Mouse (Mus musculus): ENCODE results near the gene Fam84b. TPM values are rescaled to one million over a fixed set of nuclear protein-coding genes. Genes with fewer than 3 reads are reported as not detected.
A peak's percentile ranks its signal among the peaks of the same experiment; 100 is the strongest.

The Fam84b gene
- polyA plus RNA-seq, 1 experiment from 2014 or later = 5.9 TPM

DNA sequence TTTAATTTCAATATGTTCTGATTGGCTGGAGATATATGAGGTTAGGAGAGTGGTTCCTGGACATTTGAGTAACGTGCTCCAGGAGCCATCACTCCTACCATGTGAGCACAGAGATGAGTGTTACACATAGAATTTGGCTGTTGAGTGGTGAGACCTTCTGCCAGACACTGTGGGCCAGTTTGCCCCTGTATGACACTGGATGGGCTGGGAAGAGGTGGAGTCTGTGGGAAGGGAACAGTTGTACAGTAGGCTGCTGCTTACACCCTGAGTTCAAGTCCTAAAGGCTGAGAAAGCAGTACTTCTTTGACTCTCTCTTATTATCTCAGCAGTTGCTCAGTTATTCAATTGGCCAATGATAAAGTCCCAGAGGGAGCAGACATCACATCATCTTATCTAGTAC, 27.4 kb downstream of the Fam84b start:
- H3K27me3 ChIP-seq = 0 out of 2 replicates have a peak, but pooled peaks cover 2% of the 10 kb centered on the region
- H3K9me3 ChIP-seq = no peaks in the 10 kb centered on the region
- no peak for ATAC-seq (ENCODE audit: insufficient number of reproducible peaks, insufficient read depth, low FRiP score, low TSS enrichment, low read depth)
- H3K36me3 ChIP-seq = no peaks in the 10 kb centered on the region
- 61% methylated on average over 1 of the region's 1 CpGs for WGBS
- H3K4me1 ChIP-seq (replicated peaks) = peaks cover 20% of the 10 kb centered on the region
- no peak overlapping the region for H3K4me2 ChIP-seq
- no peak overlapping the region for H3K4me3 ChIP-seq (replicated peaks)
- no peak overlapping the region for H3K9ac ChIP-seq (replicated peaks)
- H3K27ac ChIP-seq = no peak overlapping the region

GRCm38 (mm10) chr15:60824751-60825227, 28.8 kb downstream of the Fam84b start:
- WGBS = under 1% methylated on average over 32 of the region's 32 CpGs
- ATAC-seq (ENCODE audit: insufficient number of reproducible peaks, insufficient read depth, low FRiP score, low TSS enrichment, low read depth) = peak; percentile 80
- Histone ChIP-seq H3K4me1 (replicated peaks) (peaks cover 25% of the 10 kb centered on the region), H3K9me3 (no peaks in the 10 kb centered on the region), H3K36me3 (no peaks in the 10 kb centered on the region), H3K27me3 (0 out of 2 replicates have a peak, but pooled peaks cover 2% of the 10 kb centered on the region), H3K9ac (replicated peaks) (peak overlapping the region; percentile 71), H3K4me2 (peak overlapping the region; percentile 98), H3K27ac (peak overlapping the region; percentile 77), H3K4me3 (replicated peaks) (peak overlapping the region; percentile 68)

DNA sequence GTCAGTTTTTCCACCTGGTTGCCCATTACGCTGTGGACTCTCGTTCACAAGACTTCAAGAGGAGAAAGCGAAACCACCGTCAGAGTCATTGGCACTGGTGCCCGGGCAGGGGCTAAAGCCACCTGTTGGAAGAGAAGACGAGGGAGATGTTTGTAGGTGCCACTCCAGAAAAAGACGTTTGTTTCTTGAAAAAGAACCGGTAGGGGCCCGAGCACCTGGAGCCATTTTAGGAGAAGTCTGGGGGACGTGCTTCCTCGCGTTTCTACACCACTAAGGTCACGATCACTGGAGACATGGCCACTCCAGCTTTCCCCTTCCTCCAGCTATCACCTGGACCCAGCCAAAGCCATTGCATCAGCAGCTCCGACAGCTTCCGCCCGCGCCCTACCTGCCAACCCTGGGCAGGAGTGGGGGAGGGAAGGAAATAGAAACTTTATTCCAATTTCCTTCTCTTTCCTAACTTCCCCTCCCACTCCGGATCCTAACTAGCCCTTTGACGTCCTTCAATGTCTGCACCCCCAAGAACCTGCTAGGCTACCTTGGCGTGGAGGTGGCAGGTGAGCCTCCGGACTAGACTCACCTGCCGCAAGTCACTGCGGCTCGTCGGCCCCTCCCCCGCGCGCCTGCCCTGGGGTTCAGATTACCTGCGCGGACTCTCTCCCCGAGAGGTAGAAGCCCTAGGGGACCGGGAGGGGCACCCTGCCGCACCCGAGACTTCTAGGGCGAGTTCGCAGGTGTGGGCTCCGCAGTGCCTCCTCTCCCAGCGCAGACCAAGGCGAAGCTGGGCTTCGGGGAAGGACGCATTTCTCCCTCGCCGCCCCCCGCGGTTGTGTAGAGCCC, 29.5 kb downstream of the Fam84b start:
- Histone ChIP-seq H3K4me3 (replicated peaks) (peak overlapping the region; percentile 68), H3K4me1 (replicated peaks) (peaks cover 25% of the 10 kb centered on the region), H3K4me2 (peak overlapping the region; percentile 98), H3K36me3 (no peaks in the 10 kb centered on the region), H3K27me3 (0 out of 2 replicates have a peak, but pooled peaks cover 2% of the 10 kb centered on the region), H3K9ac (replicated peaks) (peak overlapping the region; percentile 71), H3K9me3 (no peaks in the 10 kb centered on the region), H3K27ac (peak overlapping the region; percentile 77)
- ATAC-seq (ENCODE audit: insufficient number of reproducible peaks, insufficient read depth, low FRiP score, low TSS enrichment, low read depth) = peak; percentile 21; the same call in 1 of the 2 replicates
- under 1% methylated on average over 45 of the region's 45 CpGs for WGBS

DNA sequence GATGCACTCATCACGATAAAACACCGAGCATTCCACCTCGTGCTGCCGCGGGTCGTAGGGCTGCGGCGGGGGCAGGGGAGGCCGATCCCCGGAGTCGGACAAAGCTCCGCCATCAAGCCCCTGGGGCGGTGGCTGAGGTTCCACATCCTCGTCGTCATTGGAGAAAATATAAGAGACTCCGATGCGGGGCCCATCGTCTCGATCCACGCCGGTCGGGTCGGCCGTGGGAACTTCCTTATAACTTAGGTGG, 30.0 kb downstream of the Fam84b start:
- H3K4me3 ChIP-seq (replicated peaks) = peak overlapping the region; percentile 68
- H3K9ac ChIP-seq (replicated peaks) = peak overlapping the region; percentile 71
- H3K9me3 ChIP-seq = no peaks in the 10 kb centered on the region
- H3K36me3 ChIP-seq = no peaks in the 10 kb centered on the region
- no peak for ATAC-seq (ENCODE audit: insufficient number of reproducible peaks, insufficient read depth, low FRiP score, low TSS enrichment, low read depth)
- H3K4me2 ChIP-seq = peak overlapping the region; percentile 98
- WGBS = under 1% methylated on average over 24 of the region's 24 CpGs
- peak overlapping the region; percentile 86 for H3K27ac ChIP-seq
- peaks cover 25% of the 10 kb centered on the region for H3K4me1 ChIP-seq (replicated peaks)
- H3K27me3 ChIP-seq = 0 out of 2 replicates have a peak, but pooled peaks cover 2% of the 10 kb centered on the region

GRCm38 (mm10) chr15:60822803-60823619, 30.6 kb downstream of the Fam84b start:
- under 1% methylated on average over 68 of the region's 68 CpGs for WGBS
- peak overlapping the region; percentile 98 for H3K4me2 ChIP-seq
- no peaks in the 10 kb centered on the region for H3K9me3 ChIP-seq
- H3K27ac ChIP-seq = peak overlapping the region; percentile 86
- H3K27me3 ChIP-seq = 0 out of 2 replicates have a peak, but pooled peaks cover 2% of the 10 kb centered on the region
- peaks cover 25% of the 10 kb centered on the region for H3K4me1 ChIP-seq (replicated peaks)
- peak overlapping the region; percentile 68 for H3K4me3 ChIP-seq (replicated peaks)
- ATAC-seq (ENCODE audit: insufficient number of reproducible peaks, insufficient read depth, low FRiP score, low TSS enrichment, low read depth) = peak; percentile 77
- no peaks in the 10 kb centered on the region for H3K36me3 ChIP-seq
- H3K9ac ChIP-seq (replicated peaks) = peak overlapping the region; percentile 71

DNA sequence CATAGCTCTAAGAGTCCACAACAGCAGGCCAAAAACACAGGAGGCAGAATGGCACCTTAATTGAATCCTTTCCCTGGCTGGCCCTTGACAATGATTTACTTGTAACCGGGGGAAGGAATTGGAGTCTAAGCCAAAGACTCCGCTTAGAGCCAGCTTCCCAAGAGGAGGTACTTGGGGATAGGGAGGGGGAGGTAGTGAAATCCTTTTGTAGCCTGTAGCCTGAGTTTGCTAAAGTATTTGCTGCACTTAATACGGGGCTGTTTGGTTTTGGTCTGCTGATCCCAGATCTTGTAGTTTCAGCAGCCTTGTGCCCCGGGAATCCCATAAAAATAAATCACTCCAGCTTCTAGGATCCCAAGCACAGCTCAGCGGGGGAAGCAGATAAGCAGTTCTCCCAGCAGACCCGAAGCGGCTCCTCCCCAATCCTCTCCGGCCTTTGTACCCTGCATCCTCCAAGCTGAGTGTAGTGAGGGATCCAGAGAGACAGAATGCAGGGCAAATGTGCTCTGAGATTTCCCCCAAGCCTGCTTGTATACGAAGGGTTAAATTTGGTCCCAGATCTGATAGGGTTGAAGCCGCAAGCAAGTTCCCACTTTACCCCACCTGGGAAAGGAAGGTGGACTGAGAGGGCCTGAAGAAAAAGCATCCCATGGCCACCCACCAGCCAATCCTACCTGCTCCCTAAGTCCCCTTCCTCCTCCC, 31.3 kb downstream of the Fam84b start:
- peak overlapping the region; percentile 71 for H3K9ac ChIP-seq (replicated peaks)
- 0 out of 2 replicates have a peak, but pooled peaks cover 2% of the 10 kb centered on the region for H3K27me3 ChIP-seq
- H3K4me2 ChIP-seq = peak overlapping the region; percentile 98
- H3K27ac ChIP-seq = peak overlapping the region; percentile 86
- 4% methylated on average over 10 of the region's 10 CpGs for WGBS
- H3K4me3 ChIP-seq (replicated peaks) = peak overlapping the region; percentile 68
- peaks cover 25% of the 10 kb centered on the region for H3K4me1 ChIP-seq (replicated peaks)
- no peaks in the 10 kb centered on the region for H3K36me3 ChIP-seq
- H3K9me3 ChIP-seq = no peaks in the 10 kb centered on the region
- peak; percentile 30 for ATAC-seq (ENCODE audit: insufficient number of reproducible peaks, insufficient read depth, low FRiP score, low TSS enrichment, low read depth)

- WGBS = 85% methylated on average over 1 of the region's 1 CpGs
These were observed 35.1 kb downstream of the Fam84b start for GRCm38 (mm10) chr15:60818500-60818899.

DNA sequence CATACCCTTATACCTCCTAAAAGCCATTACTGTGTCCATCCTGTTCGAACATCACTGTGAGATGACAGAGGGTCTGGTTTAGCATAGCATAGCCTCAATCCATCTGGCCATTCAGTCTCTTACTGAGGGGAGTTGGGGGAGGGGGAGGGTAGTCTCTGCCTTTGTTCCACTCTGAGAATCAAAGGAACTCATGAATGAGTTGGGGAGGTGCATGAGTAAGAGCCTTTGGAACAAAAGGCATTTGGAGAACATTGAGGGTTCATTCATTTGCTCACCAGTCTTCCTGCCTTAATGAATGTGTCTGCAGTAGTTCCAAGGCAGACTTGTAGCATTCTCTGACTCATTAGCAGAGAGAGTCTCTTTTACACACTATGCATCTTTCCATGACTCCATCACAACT, 37.1 kb downstream of the Fam84b start:
- H3K9ac ChIP-seq (replicated peaks) = no peak overlapping the region
- no peaks in the 10 kb centered on the region for H3K9me3 ChIP-seq
- no peak for ATAC-seq (ENCODE audit: insufficient number of reproducible peaks, insufficient read depth, low FRiP score, low TSS enrichment, low read depth)
- H3K4me2 ChIP-seq = no peak overlapping the region
- H3K4me1 ChIP-seq (replicated peaks) = peaks cover 8% of the 10 kb centered on the region
- 66% methylated on average over 1 of the region's 1 CpGs for WGBS
- no peaks in the 10 kb centered on the region for H3K27me3 ChIP-seq
- H3K4me3 ChIP-seq (replicated peaks) = no peak overlapping the region
- H3K27ac ChIP-seq = no peak overlapping the region
- H3K36me3 ChIP-seq = no peaks in the 10 kb centered on the region

More at GRCm38 (mm10) chr15:60818500-60818899, 35.1 kb downstream of the Fam84b start:
- no peak overlapping the region for H3K27ac ChIP-seq
- no peak overlapping the region for H3K4me2 ChIP-seq
- H3K4me3 ChIP-seq (replicated peaks) = no peak overlapping the region
- no peak overlapping the region for H3K9ac ChIP-seq (replicated peaks)
- no peaks in the 10 kb centered on the region for H3K36me3 ChIP-seq
- H3K4me1 ChIP-seq (replicated peaks) = peaks cover 20% of the 10 kb centered on the region
- H3K9me3 ChIP-seq = no peaks in the 10 kb centered on the region
- ATAC-seq (ENCODE audit: insufficient number of reproducible peaks, insufficient read depth, low FRiP score, low TSS enrichment, low read depth) = no peak
- no peaks in the 10 kb centered on the region for H3K27me3 ChIP-seq

GRCm38 (mm10) chr15:60814542-60814941, 39.0 kb downstream of the Fam84b start:
- H3K27ac ChIP-seq = no peak overlapping the region
- no peak overlapping the region for H3K4me3 ChIP-seq (replicated peaks)
- H3K27me3 ChIP-seq = no peaks in the 10 kb centered on the region
- H3K4me1 ChIP-seq (replicated peaks) = no peaks in the 10 kb centered on the region
- no peak for ATAC-seq (ENCODE audit: insufficient number of reproducible peaks, insufficient read depth, low FRiP score, low TSS enrichment, low read depth)
- 79% methylated on average over 3 of the region's 3 CpGs for WGBS
- no peaks in the 10 kb centered on the region for H3K36me3 ChIP-seq
- H3K9ac ChIP-seq (replicated peaks) = no peak overlapping the region
- H3K9me3 ChIP-seq = no peaks in the 10 kb centered on the region
- H3K4me2 ChIP-seq = no peak overlapping the region

DNA sequence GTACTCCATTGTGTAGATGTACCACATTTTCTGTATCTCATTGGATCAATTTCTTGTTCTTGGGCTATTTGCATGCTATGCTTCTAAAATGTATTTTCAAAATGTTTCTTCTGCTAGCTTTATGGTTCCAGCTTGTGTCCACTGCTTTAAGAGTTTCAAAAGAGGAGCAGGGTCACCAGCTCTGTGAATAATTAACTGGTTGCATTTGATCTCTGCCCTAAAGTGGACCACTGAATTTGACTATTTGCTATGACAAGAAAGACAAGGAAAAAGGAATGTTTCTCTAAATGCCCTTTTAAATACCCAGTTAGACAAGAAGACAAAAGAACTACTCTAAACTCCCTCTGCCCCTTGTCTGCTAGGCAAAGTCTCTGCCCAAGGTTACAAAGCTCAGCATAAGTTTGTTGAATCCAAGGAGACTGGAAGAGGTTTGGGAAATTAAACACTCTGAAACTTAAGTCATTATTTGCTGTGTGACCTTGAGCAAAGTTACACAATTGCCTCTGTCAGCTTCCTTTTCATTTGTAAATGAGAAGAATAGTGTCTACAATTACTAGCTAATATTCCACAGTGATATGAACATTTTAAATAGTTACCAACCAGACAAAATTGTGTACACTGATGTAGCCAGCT, 60.4 kb downstream of the Fam84b start:
- no peaks in the 10 kb centered on the region for H3K27me3 ChIP-seq
- no peaks in the 10 kb centered on the region for H3K9me3 ChIP-seq
- no peaks in the 10 kb centered on the region for H3K4me1 ChIP-seq (replicated peaks)
- ATAC-seq (ENCODE audit: insufficient number of reproducible peaks, insufficient read depth, low FRiP score, low TSS enrichment, low read depth) = no peak
- H3K4me3 ChIP-seq (replicated peaks) = no peak overlapping the region
- H3K27ac ChIP-seq = no peak overlapping the region
- H3K9ac ChIP-seq (replicated peaks) = no peak overlapping the region
- H3K36me3 ChIP-seq = no peaks in the 10 kb centered on the region
- H3K4me2 ChIP-seq = no peak overlapping the region
